Mouse (Mus musculus) mouse embryonic stem cell (cell line): Measurements from ENCODE around the gene Hsf2bp.

Experiments used
- in situ Hi-C, 2 experiments: fragments of 300-500 bp; cut with MboI; formaldehyde crosslinking; loops; 1 replicate in 1 of 2; 3 replicates in 1 of 2; pipeline ENCODE4 v1.14.3; 2019 to 2020; ENCODE audit warnings: low sequenced_read_pairs in 2 of 2, low pct_unique_long_range_greater_than_20kb in 1 of 2, mixed read lengths in 1 of 2; ENCODE audit not compliant: unreplicated experiment in 1 of 2

Hsf2bp gene

GRCm38 (mm10) chr17:32036509-32037438 is 625 bp upstream of the Hsf2bp start:
- in situ Hi-C loops = no loop called here

- in situ Hi-C loops = no loop called here
Observed at GRCm38 (mm10) chr17:32034322-32034721, 1.8 kb downstream of the Hsf2bp start.

GRCm38 (mm10) chr17:32031684-32032083 is 4.5 kb downstream of the Hsf2bp start:
- in situ Hi-C loops = no loop called here

GRCm38 (mm10) chr17:32028301-32028700 is 7.8 kb downstream of the Hsf2bp start:
- in situ Hi-C loops = loop anchor here in 1 of 2 experiments (5.0 kb wide), 1 partner anchor 351 kb away; the partner anchor contains the start of gene Cryaa

- in situ Hi-C loops = loop anchor here in 1 of 2 experiments (5.0 kb wide), 1 partner anchor 350 kb away; the partner anchor contains the start of gene Cryaa
Observed at GRCm38 (mm10) chr17:32027666-32028065, 8.5 kb downstream of the Hsf2bp start.

GRCm38 (mm10) chr17:32025386-32025785 is 10.8 kb downstream of the Hsf2bp start:
- in situ Hi-C loops = loop anchor here in 1 of 2 experiments (5.0 kb wide), 1 partner anchor 348 kb away; the partner anchor contains the start of gene Cryaa

GRCm38 (mm10) chr17:32024671-32025073 is 11.5 kb downstream of the Hsf2bp start:
- in situ Hi-C loops = loop anchor here (5.0 kb wide), 1 partner anchor 347 kb away; the partner anchor contains the start of gene Cryaa (in 2 of the 2)

GRCm38 (mm10) chr17:32023088-32023487 is 13.1 kb downstream of the Hsf2bp start:
- in situ Hi-C loops = loop anchor here in 1 of 2 experiments (5.0 kb wide), 1 partner anchor 346 kb away; the partner anchor contains the start of gene Cryaa

- in situ Hi-C loops = loop anchor here in 1 of 2 experiments (5.0 kb wide), 1 partner anchor 345 kb away; the partner anchor contains the start of gene Cryaa
Observed at GRCm38 (mm10) chr17:32022551-32022950, 13.6 kb downstream of the Hsf2bp start.

- in situ Hi-C loops = loop anchor here in 1 of 2 experiments (5.0 kb wide), 1 partner anchor 345 kb away; the partner anchor contains the start of gene Cryaa
Observed at GRCm38 (mm10) chr17:32021981-32022380, 14.2 kb downstream of the Hsf2bp start.

- in situ Hi-C loops = no loop called here
Observed at GRCm38 (mm10) chr17:32018127-32018894, 17.8 kb downstream of the Hsf2bp start.

GRCm38 (mm10) chr17:32016481-32016880 is 19.7 kb downstream of the Hsf2bp start:
- in situ Hi-C loops = no loop called here

- in situ Hi-C loops = no loop called here
Observed at GRCm38 (mm10) chr17:32013659-32014058, 22.5 kb downstream of the Hsf2bp start.

GRCm38 (mm10) chr17:32012254-32012653 is 23.9 kb downstream of the Hsf2bp start:
- in situ Hi-C loops = no loop called here

GRCm38 (mm10) chr17:32011694-32012093 is 24.5 kb downstream of the Hsf2bp start:
- in situ Hi-C loops = no loop called here

GRCm38 (mm10) chr17:32006800-32007199 is 29.3 kb downstream of the Hsf2bp start:
- in situ Hi-C loops = no loop called here

GRCm38 (mm10) chr17:32003251-32003650 is 32.9 kb downstream of the Hsf2bp start:
- in situ Hi-C loops = no loop called here

- in situ Hi-C loops = no loop called here
Observed at GRCm38 (mm10) chr17:31998351-31998750, 37.8 kb downstream of the Hsf2bp start.

GRCm38 (mm10) chr17:31996331-31996730 is 39.8 kb downstream of the Hsf2bp start:
- in situ Hi-C loops = no loop called here
